Mouse (Mus musculus) midbrain, postnatal 0 days (tissue): ENCODE results near the gene Cryba4. TPM values are rescaled to one million over a fixed set of nuclear protein-coding genes. Genes with fewer than 3 reads are reported as not detected.

Experiments used
- ATAC-seq: fragments of 200-750 bp; cut with Nextera tagmentation; 2 replicates; pipeline ENCODE4 v1.8.0; 2017; ENCODE audit warnings: moderate number of reproducible peaks, mild to moderate bottlenecking, moderate TSS enrichment, moderate library complexity; ENCODE audit not compliant: low FRiP score
- DNase-seq: peaks from one replicate; pipeline ENCODE4 v3.0.0-alpha.2; 2015; ENCODE audit warnings: low spot score
- H3K27ac ChIP-seq: fragments of 300-500 bp; sonication (generic); 2 replicates; pipeline ENCODE4 v1.5.1; 2014; ENCODE audit warnings: low read depth, mild to moderate bottlenecking, low read length, mixed read lengths
- H3K27me3 ChIP-seq: fragments of 300-500 bp; sonication (generic); 2 replicates; pipeline ENCODE4 v1.6.1; 2014; ENCODE audit warnings: low read length, control low read depth, mixed read lengths; ENCODE audit not compliant: insufficient read depth
- H3K36me3 ChIP-seq: fragments of 300-500 bp; sonication (generic); 2 replicates; pipeline ENCODE4 v1.6.1; 2014; ENCODE audit warnings: low read length, control low read depth, mixed read lengths; ENCODE audit not compliant: insufficient read depth
- H3K4me1 ChIP-seq: fragments of 300-500 bp; sonication (generic); 2 replicates; pipeline ENCODE4 v1.6.1; 2014; ENCODE audit warnings: mild to moderate bottlenecking, control low read depth, antibody characterized with exemption, low read length, mixed read lengths; ENCODE audit not compliant: insufficient read depth
- H3K4me2 ChIP-seq: fragments of 300-500 bp; sonication (generic); 2 replicates; pipeline ENCODE4 v1.6.1; 2014; ENCODE audit warnings: low read depth, mild to moderate bottlenecking, low read length, mixed read lengths; ENCODE audit not compliant: poor library complexity, severe bottlenecking
- H3K4me3 ChIP-seq: fragments of 300-500 bp; sonication (generic); 2 replicates; pipeline ENCODE4 v1.5.1; 2014; ENCODE audit warnings: low read depth, mild to moderate bottlenecking, low read length, moderate library complexity
- H3K9ac ChIP-seq: fragments of 300-500 bp; sonication (generic); replicated peaks from 2 replicates; pipeline ENCODE4 v1.6.1; 2014; ENCODE audit warnings: mild to moderate bottlenecking, low read length, moderate library complexity, mixed read lengths; ENCODE audit not compliant: poor library complexity, severe bottlenecking
- H3K9me3 ChIP-seq: fragments of 300-500 bp; sonication (generic); 2 replicates; pipeline ENCODE4 v1.6.1; 2016; ENCODE audit warnings: low read length, control low read depth
- CTCF ChIP-seq: IDR thresholded peaks from 2 replicates; pipeline ENCODE4 v1.5.1; 2016; ENCODE audit warnings: antibody characterized with exemption, mild to moderate bottlenecking
- WGBS: fragments of 180-500 bp; shearing (Covaris S2); extraction: QIAGEN DNeasy Blood & Tissue Kit; methylation state at CpG from one replicate; pipeline ENCODE4 v1.1.7; 2014; 5-methylcytosine and 5-hydroxymethylcytosine counted together
- polyA plus RNA-seq: library from polyadenylated mRNA; unstranded; fragments of >200 nt; fragmentation: Nextera tagmentation; extraction: Ambion mirVana; gene quantifications from 2 replicates; pipeline ENCODE4 v1.2.1, GENCODE M21; 2015
- total RNA-seq: library from RNA; depleted of rRNA; stranded (reverse); fragments of >200 nt; gene quantifications from 2 replicates; pipeline ENCODE4 v1.2.3, GENCODE M21; 2014

Cryba4 gene
- total and polyA plus RNA-seq, 2 experiments from 2014 or later = 1.6 to 2.9 TPM

- peaks cover 27% of the 10 kb centered on the region for H3K4me1 ChIP-seq
Measured at GRCm38 (mm10) chr5:112213331-112214240, 38.7 kb downstream of the Cryba4 start.

DNA sequence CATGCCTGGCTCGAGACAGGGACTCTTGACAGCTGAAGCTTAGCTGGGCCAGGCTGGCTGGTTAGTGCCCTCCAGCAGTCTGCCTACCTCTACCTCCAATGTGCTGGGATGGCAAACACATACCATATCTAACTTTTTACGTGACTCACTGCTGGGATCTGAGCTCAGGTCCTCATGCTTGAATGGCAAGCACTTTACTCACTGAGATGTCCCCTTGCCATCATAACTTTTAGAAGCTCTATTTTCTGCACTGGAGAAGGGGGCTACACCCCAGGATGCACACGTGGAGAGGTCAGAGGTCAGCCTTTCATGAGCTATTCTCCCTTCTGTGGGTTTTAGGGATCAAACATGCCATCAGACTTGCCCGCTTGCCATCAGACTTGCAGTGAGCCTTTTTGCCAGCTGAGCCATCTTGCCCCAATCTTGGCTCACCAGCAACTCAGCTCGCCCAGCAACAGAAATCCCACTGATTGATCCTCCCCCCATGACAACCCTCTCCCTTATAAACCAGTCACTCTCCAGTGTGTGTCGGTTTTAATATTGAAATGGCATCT lies 39.5 kb downstream of the Cryba4 start:
- Histone ChIP-seq H3K4me3 (no peak overlapping the region), H3K4me2 (0 out of 2 replicates have a peak overlapping the region, but pooled peaks have one; percentile 12), H3K4me1 (peaks cover 27% of the 10 kb centered on the region), H3K27ac (peak overlapping the region; percentile 83; the same call in 1 of the 2 replicates), H3K9ac (no peak overlapping the region), H3K9me3 (no peaks in the 10 kb centered on the region), H3K27me3 (no peaks in the 10 kb centered on the region), H3K36me3 (no peaks in the 10 kb centered on the region)
- no peak for DNase-seq
- no peak for TF ChIP-seq CTCF
- WGBS = 39% methylated on average over 6 of the region's 6 CpGs
- no peak for ATAC-seq

More at GRCm38 (mm10) chr5:112213331-112214240, 38.7 kb downstream of the Cryba4 start:
- H3K9me3 ChIP-seq = no peaks in the 10 kb centered on the region
- H3K27me3 ChIP-seq = no peaks in the 10 kb centered on the region
- H3K36me3 ChIP-seq = no peaks in the 10 kb centered on the region; the same call in 1 of the 2 replicates
- TF ChIP-seq CTCF = no peak
- no peak overlapping the region for H3K4me3 ChIP-seq
- 21% methylated on average over 19 of the region's 19 CpGs for WGBS
- DNase-seq = peak; percentile 69
- peak overlapping the region; percentile 12 for H3K4me2 ChIP-seq
- H3K27ac ChIP-seq = peak overlapping the region; percentile 83
- H3K9ac ChIP-seq = 0 out of 2 replicates have a peak overlapping the region, but pooled peaks have one; percentile 24
- ATAC-seq = peak; percentile 35; the same call in 1 of the 2 replicates

DNA sequence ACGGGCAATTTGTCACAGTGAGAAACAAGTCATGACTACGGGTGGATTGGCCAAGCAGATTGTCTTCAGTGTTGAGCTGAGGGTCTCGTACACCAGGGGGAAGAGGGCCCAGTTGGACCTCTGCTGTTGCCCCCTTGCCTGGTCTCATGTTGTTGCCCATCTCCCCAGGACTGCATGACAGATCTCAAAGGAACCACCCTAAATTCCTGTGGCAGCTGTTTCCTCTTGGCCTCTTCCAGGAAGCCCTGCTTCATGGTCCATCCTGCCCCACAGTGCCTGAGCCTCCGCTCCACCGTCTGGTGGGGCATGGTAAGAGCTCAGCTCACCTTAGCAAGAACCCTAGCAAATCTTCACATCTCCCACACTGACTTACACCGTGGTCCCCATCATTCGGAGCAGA lies 40.4 kb downstream of the Cryba4 start:
- H3K9ac ChIP-seq = no peak overlapping the region
- no peak overlapping the region for H3K4me2 ChIP-seq
- TF ChIP-seq CTCF = no peak
- peaks cover 27% of the 10 kb centered on the region for H3K4me1 ChIP-seq
- H3K36me3 ChIP-seq = no peaks in the 10 kb centered on the region
- H3K4me3 ChIP-seq = no peak overlapping the region
- H3K27me3 ChIP-seq = no peaks in the 10 kb centered on the region
- no peak for ATAC-seq
- DNase-seq = no peak
- WGBS = 88% methylated on average over 7 of the region's 7 CpGs
- no peak overlapping the region for H3K27ac ChIP-seq
- no peaks in the 10 kb centered on the region for H3K9me3 ChIP-seq

- H3K4me3 ChIP-seq = no peak overlapping the region
- WGBS = 24% methylated on average over 8 of the region's 8 CpGs
- H3K4me1 ChIP-seq = peaks cover 18% of the 10 kb centered on the region
- H3K4me2 ChIP-seq = no peak overlapping the region
- TF ChIP-seq CTCF = peak; percentile 98
- no peak overlapping the region for H3K9ac ChIP-seq
- no peaks in the 10 kb centered on the region for H3K27me3 ChIP-seq
- ATAC-seq = peak; percentile 25
- no peaks in the 10 kb centered on the region for H3K9me3 ChIP-seq
- H3K27ac ChIP-seq = no peak overlapping the region
- peak; percentile 71 for DNase-seq
- H3K36me3 ChIP-seq = no peaks in the 10 kb centered on the region
Measured at GRCm38 (mm10) chr5:112210104-112210503, 42.2 kb downstream of the Cryba4 start.

DNA sequence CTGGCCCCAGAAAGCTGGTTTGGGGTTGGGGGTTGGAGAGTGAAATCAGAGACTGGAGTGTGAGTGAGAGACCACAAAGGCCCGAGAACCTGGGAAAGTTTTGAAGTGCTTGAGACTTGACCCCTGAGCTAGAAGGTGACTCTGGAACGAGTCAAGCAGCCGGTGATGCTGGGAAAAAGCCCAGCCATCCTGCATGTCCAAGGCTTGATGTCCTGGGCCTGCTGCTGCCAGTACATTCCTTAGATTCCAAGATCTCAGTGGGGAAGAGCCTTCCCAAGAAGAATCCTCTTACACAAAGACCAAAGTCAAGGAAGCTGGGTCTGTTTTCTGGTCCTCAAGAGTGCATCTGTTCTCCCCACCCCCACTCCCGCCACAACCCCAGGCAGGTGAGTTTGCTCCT lies 44.0 kb downstream of the Cryba4 start:
- H3K4me1 ChIP-seq = peaks cover 7% of the 10 kb centered on the region; the same call in 1 of the 2 replicates
- H3K36me3 ChIP-seq = no peaks in the 10 kb centered on the region
- H3K9ac ChIP-seq = no peak overlapping the region
- H3K27ac ChIP-seq = no peak overlapping the region
- H3K27me3 ChIP-seq = no peaks in the 10 kb centered on the region
- no peak overlapping the region for H3K4me2 ChIP-seq
- no peaks in the 10 kb centered on the region for H3K9me3 ChIP-seq
- no peak for DNase-seq
- no peak for ATAC-seq
- 45% methylated on average over 4 of the region's 4 CpGs for WGBS
- H3K4me3 ChIP-seq = no peak overlapping the region
- TF ChIP-seq CTCF = no peak
